8 mouse cellular contexts compared by ENCODE assay signal in genomic region chr5:4104341-4105040, GRCm38 (mm10). TPM values are rescaled to one million over a fixed set of nuclear protein-coding genes. Genes with fewer than 3 reads are reported as not detected.
DNase-seq lines count a peak whose midpoint lies in the region; ATAC-seq lines count a peak whose summit lies in the region.

Cyp51 (minus strand) TSS chr5:4104746.

- H3K9me3 ChIP-seq in megakaryocyte, embryonic 14.5 days = no peaks in the 10 kb centered on the region

- ATAC-seq in common myeloid progenitor, adult 5-6 weeks (replicated peaks; ENCODE audit: low read depth, poor library complexity, severe bottlenecking) = peak; percentile 96

- no peaks in the 10 kb centered on the region for H3K27me3 ChIP-seq in megakaryocyte, embryonic 14.5 days (replicated peaks)

- peaks cover 49% of the 10 kb centered on the region for H3K4me1 ChIP-seq in megakaryocyte, embryonic 14.5 days

- peak within 1 kb of the TSS; percentile 92 for H3K4me3 ChIP-seq in megakaryocyte, embryonic 14.5 days (replicated peaks)

- H3K36me3 ChIP-seq in megakaryocyte, embryonic 14.5 days (replicated peaks; ENCODE audit: low read length) = peaks cover 33% of the 10 kb centered on the region

- peak; percentile 96 for DNase-seq in ZHBTc4 (ENCODE audit: low read depth, low spot score)
- peak; percentile 74 to 79 for DNase-seq in gastrocnemius, adult 8-10 months (ENCODE audit: low spot score in 2 of 2)
- peak; percentile 52 for DNase-seq in hindlimb bud, embryonic 11.5 days (ENCODE audit: extremely low spot score, low read depth, low spot score)
- peak; percentile 84 to 94 for DNase-seq in left cerebral cortex, adult 8-10 months (ENCODE audit: low spot score in 2 of 2)
- peak; percentile 94 to 96 for DNase-seq in right cerebral cortex, postnatal 10 days (ENCODE audit: low spot score in 2 of 2)
- DNase-seq in urinary bladder, postnatal 25 days (ENCODE audit: low spot score) = peak; percentile 88

RNA-seq across cellular contexts. Expression of gene Cyp51, which starts in this region (rescaled TPM):
- 18.8 and 23.5 TPM in 2 replicates for total RNA-seq in common myeloid progenitor, adult 5-6 weeks (2017)
- 1 to 10 TPM; 2.4 to 3.9 (median 2.8) TPM for total RNA-seq in gastrocnemius, adult 8-10 months (2022)
- 10 to 100 TPM; 38.6 to 53.1 (median 46.4) TPM for total RNA-seq in left cerebral cortex, adult 8-10 months (2022)
- 58.0 and 614 TPM in 2 replicates for polyA plus RNA-seq in megakaryocyte, embryonic 14.5 days (2012; ENCODE audit: insufficient read depth, low replicate concordance)

Comparison
In these comparisons a context has a peak if more than half of its experiments do, and no peak if none do; other contexts are left out.
1. Peak in every context shown above with its lines: DNase-seq, ATAC-seq and H3K4me3 ChIP-seq.